Mouse (Mus musculus): ENCODE data around the gene Trappc13. TPM values are rescaled to one million over a fixed set of nuclear protein-coding genes. Genes with fewer than 3 reads are reported as not detected.
A peak's percentile ranks its signal among the peaks of the same experiment; 100 is the strongest.

The Trappc13 gene
- polyA plus RNA-seq, 1 experiment from 2014 or later: 63.1 TPM

- peak within 1 kb of the TSS; percentile 95 for H3K4me2 ChIP-seq (ENCODE audit: low read length)
- H3K4me3 ChIP-seq (replicated peaks; ENCODE audit: low read depth, low read length): peak within 1 kb of the TSS; percentile 85
- H3K36me3 ChIP-seq (ENCODE audit: control insufficient read depth, insufficient read depth, low read length): peaks cover under 1% of the 10 kb centered on the region; the same call in 1 of the 2 replicates
- 0% methylated on average over 38 of the region's 44 CpGs for WGBS
- peaks cover 21% of the 10 kb centered on the region for H3K4me1 ChIP-seq (ENCODE audit: control insufficient read depth, insufficient read depth, low read length)
- ATAC-seq (ENCODE audit: low FRiP score, low TSS enrichment) (peak; percentile 95), DNase-seq (peak; percentile 95)
- peak within 1 kb of the TSS; percentile 82 for H3K27ac ChIP-seq (replicated peaks; ENCODE audit: low read depth, low read length)
- peak within 1 kb of the TSS; percentile 76 for H3K9ac ChIP-seq (replicated peaks; ENCODE audit: low read length)
- no peaks in the 10 kb centered on the region for H3K27me3 ChIP-seq (ENCODE audit: control insufficient read depth, insufficient read depth, low read length)
- H3K9me3 ChIP-seq (ENCODE audit: control insufficient read depth, low read length): 0 out of 2 replicates have a peak, but pooled peaks cover 4% of the 10 kb centered on the region
These were observed 68.9 kb downstream of the Trappc13 start, which contains the start of the genes Nln and Sgtb for GRCm38 (mm10) chr13:104109288-104109815. Nln (minus strand) TSS chr13:104109614. Sgtb (plus strand) TSS chr13:104109741.

DNA sequence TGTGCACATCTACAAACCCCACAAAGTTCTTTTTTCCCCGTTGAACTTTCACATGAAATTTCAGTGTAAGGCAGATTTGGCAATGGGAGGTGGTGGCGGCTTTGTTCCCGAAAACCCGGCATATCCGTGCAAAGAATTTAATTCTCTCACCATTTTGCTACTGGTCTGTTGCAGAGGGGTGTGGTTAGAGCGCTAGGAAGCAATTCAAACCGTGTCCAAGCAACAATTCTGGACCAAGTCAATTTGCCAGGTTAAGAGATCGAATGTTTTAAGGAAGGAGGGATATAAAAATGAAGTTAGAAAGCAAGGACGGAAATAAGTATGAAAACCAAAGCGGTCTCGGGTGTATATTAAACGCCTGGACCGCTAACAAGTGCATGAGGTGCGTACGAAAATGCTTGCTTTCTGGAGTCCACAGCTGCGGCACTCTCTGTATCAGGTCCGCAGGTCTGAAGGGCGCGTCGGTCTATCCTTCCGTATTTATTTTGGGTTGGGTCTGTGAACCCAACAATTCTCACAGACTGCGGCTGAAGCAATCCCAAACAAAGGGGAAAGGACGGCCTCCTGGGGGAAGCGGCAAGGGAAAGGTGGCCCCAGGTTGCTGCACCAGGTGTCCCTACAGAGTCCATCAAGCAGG lies 69.5 kb downstream of the Trappc13 start:
- H3K36me3 ChIP-seq (ENCODE audit: control insufficient read depth, insufficient read depth, low read length): no peaks in the 10 kb centered on the region
- DNase-seq (peak; percentile 62), ATAC-seq (ENCODE audit: low FRiP score, low TSS enrichment) (no peak)
- peak overlapping the region; percentile 82 for H3K27ac ChIP-seq (replicated peaks; ENCODE audit: low read depth, low read length)
- peak overlapping the region; percentile 76 for H3K9ac ChIP-seq (replicated peaks; ENCODE audit: low read length)
- peak overlapping the region; percentile 95 for H3K4me2 ChIP-seq (ENCODE audit: low read length)
- H3K4me3 ChIP-seq (replicated peaks; ENCODE audit: low read depth, low read length): peak overlapping the region; percentile 85
- H3K4me1 ChIP-seq (ENCODE audit: control insufficient read depth, insufficient read depth, low read length): peaks cover 21% of the 10 kb centered on the region
- H3K27me3 ChIP-seq (ENCODE audit: control insufficient read depth, insufficient read depth, low read length): no peaks in the 10 kb centered on the region
- 0 out of 2 replicates have a peak, but pooled peaks cover 8% of the 10 kb centered on the region for H3K9me3 ChIP-seq (ENCODE audit: control insufficient read depth, low read length)
- under 1% methylated on average over 24 of the region's 24 CpGs for WGBS

DNA sequence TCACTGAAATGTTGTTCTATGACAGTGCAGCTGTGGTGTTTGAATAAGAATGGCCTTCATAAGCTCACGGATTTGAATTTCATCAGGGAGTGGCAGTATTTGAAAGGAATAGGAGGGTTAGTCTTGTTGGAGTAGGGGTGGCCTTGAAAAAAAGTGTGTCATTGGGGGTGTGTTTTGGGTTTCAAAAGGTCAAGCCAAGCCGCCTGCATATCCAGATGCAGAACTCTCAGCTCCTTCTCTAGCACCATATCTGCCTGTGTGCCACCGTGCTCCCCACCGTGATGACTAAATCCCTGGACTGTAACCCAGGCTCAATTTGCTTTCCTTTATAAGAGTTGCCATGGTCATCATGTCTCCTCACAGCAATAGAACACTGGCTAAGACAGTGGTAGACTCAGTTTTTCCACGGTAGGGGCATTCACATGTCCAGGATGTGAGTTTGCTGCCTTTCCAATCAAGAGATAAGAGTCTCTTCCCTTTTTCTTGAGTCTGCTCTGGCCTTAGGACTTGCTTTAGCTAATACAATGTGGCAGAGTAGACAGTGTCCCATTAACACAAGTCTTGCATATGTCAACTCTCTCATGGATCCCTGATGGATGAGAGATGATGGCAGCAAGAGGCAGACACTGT lies 76.5 kb downstream of the Trappc13 start:
- Histone ChIP-seq H3K36me3 (ENCODE audit: control insufficient read depth, insufficient read depth, low read length) (no peaks in the 10 kb centered on the region), H3K27me3 (ENCODE audit: control insufficient read depth, insufficient read depth, low read length) (no peaks in the 10 kb centered on the region), H3K4me1 (ENCODE audit: control insufficient read depth, insufficient read depth, low read length) (no peaks in the 10 kb centered on the region), H3K4me2 (ENCODE audit: low read length) (no peak overlapping the region), H3K9me3 (ENCODE audit: control insufficient read depth, low read length) (0 out of 2 replicates have a peak, but pooled peaks cover 8% of the 10 kb centered on the region), H3K9ac (replicated peaks; ENCODE audit: low read length) (no peak overlapping the region), H3K27ac (replicated peaks; ENCODE audit: low read depth, low read length) (no peak overlapping the region), H3K4me3 (replicated peaks; ENCODE audit: low read depth, low read length) (no peak overlapping the region)
- ATAC-seq (ENCODE audit: low FRiP score, low TSS enrichment) (no peak), DNase-seq (no peak)
- 87% methylated on average over 5 of the region's 5 CpGs for WGBS

DNA sequence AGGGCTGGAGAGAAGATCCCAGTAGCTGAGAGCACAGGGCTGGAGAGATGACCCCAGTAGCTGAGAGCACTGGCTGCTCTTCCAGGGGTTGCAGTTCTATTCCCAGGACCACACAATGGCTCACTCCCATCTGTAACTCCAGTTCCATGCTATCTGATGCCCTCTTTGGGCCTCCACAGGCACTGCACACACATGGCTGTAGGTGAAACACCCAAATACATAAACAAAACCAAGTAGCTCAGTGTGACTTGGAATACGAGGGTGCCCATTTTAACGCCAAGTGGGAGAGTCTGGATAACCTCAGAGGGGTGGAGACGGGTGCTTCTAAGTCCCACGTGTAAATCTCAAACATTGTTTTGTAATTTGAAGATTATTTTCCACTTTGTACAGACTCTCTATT lies 77.9 kb downstream of the Trappc13 start:
- Histone ChIP-seq H3K36me3 (ENCODE audit: control insufficient read depth, insufficient read depth, low read length) (no peaks in the 10 kb centered on the region), H3K9me3 (ENCODE audit: control insufficient read depth, low read length) (0 out of 2 replicates have a peak, but pooled peaks cover 8% of the 10 kb centered on the region), H3K4me2 (ENCODE audit: low read length) (no peak overlapping the region), H3K4me1 (ENCODE audit: control insufficient read depth, insufficient read depth, low read length) (no peaks in the 10 kb centered on the region), H3K27ac (replicated peaks; ENCODE audit: low read depth, low read length) (no peak overlapping the region), H3K9ac (replicated peaks; ENCODE audit: low read length) (no peak overlapping the region), H3K4me3 (replicated peaks; ENCODE audit: low read depth, low read length) (no peak overlapping the region), H3K27me3 (ENCODE audit: control insufficient read depth, insufficient read depth, low read length) (no peaks in the 10 kb centered on the region)
- 93% methylated on average over 4 of the region's 4 CpGs for WGBS
- DNase-seq: no peak
- no peak for ATAC-seq (ENCODE audit: low FRiP score, low TSS enrichment)

- no peak overlapping the region for H3K9ac ChIP-seq (replicated peaks; ENCODE audit: low read length)
- no peak overlapping the region for H3K4me2 ChIP-seq (ENCODE audit: low read length)
- H3K36me3 ChIP-seq (ENCODE audit: control insufficient read depth, insufficient read depth, low read length): peaks cover 3% of the 10 kb centered on the region; the same call in 1 of the 2 replicates
- H3K9me3 ChIP-seq (ENCODE audit: control insufficient read depth, low read length): no peaks in the 10 kb centered on the region
- H3K27ac ChIP-seq (replicated peaks; ENCODE audit: low read depth, low read length): no peak overlapping the region
- no peaks in the 10 kb centered on the region for H3K4me1 ChIP-seq (ENCODE audit: control insufficient read depth, insufficient read depth, low read length)
- ATAC-seq (ENCODE audit: low FRiP score, low TSS enrichment) (no peak), DNase-seq (no peak)
- no peaks in the 10 kb centered on the region for H3K27me3 ChIP-seq (ENCODE audit: control insufficient read depth, insufficient read depth, low read length)
- no peak overlapping the region for H3K4me3 ChIP-seq (replicated peaks; ENCODE audit: low read depth, low read length)
- WGBS: 94% methylated on average over 7 of the region's 7 CpGs
These were observed 81.1 kb downstream of the Trappc13 start for GRCm38 (mm10) chr13:104097190-104097589.

GRCm38 (mm10) chr13:104095955-104096354 lies 82.3 kb downstream of the Trappc13 start:
- no peak overlapping the region for H3K9ac ChIP-seq (replicated peaks; ENCODE audit: low read length)
- ATAC-seq (ENCODE audit: low FRiP score, low TSS enrichment) (no peak), DNase-seq (no peak)
- H3K27ac ChIP-seq (replicated peaks; ENCODE audit: low read depth, low read length): no peak overlapping the region
- WGBS: 39% methylated on average over 7 of the region's 7 CpGs
- no peaks in the 10 kb centered on the region for H3K27me3 ChIP-seq (ENCODE audit: control insufficient read depth, insufficient read depth, low read length)
- no peaks in the 10 kb centered on the region for H3K9me3 ChIP-seq (ENCODE audit: control insufficient read depth, low read length)
- no peak overlapping the region for H3K4me3 ChIP-seq (replicated peaks; ENCODE audit: low read depth, low read length)
- no peak overlapping the region for H3K4me2 ChIP-seq (ENCODE audit: low read length)
- no peaks in the 10 kb centered on the region for H3K4me1 ChIP-seq (ENCODE audit: control insufficient read depth, insufficient read depth, low read length)
- H3K36me3 ChIP-seq (ENCODE audit: control insufficient read depth, insufficient read depth, low read length): peaks cover 3% of the 10 kb centered on the region; the same call in 1 of the 2 replicates

GRCm38 (mm10) chr13:104094531-104095385 lies 83.5 kb downstream of the Trappc13 start:
- no peaks in the 10 kb centered on the region for H3K9me3 ChIP-seq (ENCODE audit: control insufficient read depth, low read length)
- H3K36me3 ChIP-seq (ENCODE audit: control insufficient read depth, insufficient read depth, low read length): peaks cover 3% of the 10 kb centered on the region; the same call in 1 of the 2 replicates
- WGBS: 88% methylated on average over 11 of the region's 11 CpGs
- no peaks in the 10 kb centered on the region for H3K4me1 ChIP-seq (ENCODE audit: control insufficient read depth, insufficient read depth, low read length)
- ATAC-seq (ENCODE audit: low FRiP score, low TSS enrichment): no peak
- H3K27ac ChIP-seq (replicated peaks; ENCODE audit: low read depth, low read length): no peak overlapping the region
- no peaks in the 10 kb centered on the region for H3K27me3 ChIP-seq (ENCODE audit: control insufficient read depth, insufficient read depth, low read length)
- no peak overlapping the region for H3K4me2 ChIP-seq (ENCODE audit: low read length)
- no peak overlapping the region for H3K9ac ChIP-seq (replicated peaks; ENCODE audit: low read length)
- DNase-seq: no peak
- no peak overlapping the region for H3K4me3 ChIP-seq (replicated peaks; ENCODE audit: low read depth, low read length)

Measured in midbrain, embryonic 14.5 days (tissue).